8 mouse cellular contexts compared by ENCODE assay signal in the genomic region with DNA sequence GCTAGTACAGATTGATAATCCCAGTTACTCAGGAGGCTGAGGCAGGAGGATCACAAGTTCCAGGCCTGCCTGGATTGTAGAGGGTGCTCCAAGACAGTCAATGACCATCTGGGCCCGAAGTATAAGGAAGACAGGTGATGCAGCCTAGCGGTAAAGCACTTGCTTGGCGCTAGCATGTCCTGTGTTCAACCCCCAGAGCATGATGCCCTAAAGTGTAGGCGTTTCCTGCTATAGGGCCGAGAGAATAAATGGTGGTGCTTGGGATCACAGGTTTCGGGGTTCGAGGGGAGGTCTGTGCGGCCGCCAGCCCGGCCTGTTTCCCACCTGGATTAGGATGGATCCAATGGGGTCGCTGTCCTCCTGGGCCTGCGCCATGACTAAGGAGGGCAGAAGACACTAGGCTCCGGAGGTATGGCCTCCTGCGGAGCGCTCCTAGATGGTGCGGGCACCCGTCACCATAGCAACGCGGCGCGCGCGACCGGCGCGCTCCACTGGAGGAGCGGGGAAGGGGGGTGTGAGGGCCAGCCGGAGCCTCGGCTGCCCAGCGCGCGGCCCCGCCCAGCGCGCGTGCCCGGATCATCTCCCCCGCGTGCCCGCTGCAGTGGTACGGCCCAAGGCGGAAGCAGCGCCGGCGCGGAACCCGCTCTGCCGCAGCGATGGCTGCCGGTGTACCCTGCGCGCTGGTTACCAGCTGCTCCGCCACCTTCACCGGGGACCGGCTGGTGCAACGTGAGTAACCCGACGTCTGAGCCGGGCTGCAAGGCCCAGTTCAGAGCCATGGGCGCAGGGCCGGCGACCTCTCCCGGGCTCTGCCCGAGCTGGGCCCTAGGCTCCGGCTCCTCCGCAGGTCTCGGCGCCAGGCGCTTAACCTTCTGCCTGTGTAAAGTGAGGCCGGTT. TPM values are rescaled to one million over a fixed set of nuclear protein-coding genes. Genes with fewer than 3 reads are reported as not detected.
DNase-seq lines count a peak whose midpoint lies in the region; ATAC-seq and TF ChIP-seq lines count a peak whose summit lies in the region.

Gene Iqch (minus strand): TSS at position 451 of the 897 bp plus-strand sequence.
Gene Aagab (plus strand): TSS at position 618 of the 897 bp plus-strand sequence.

- H3K4me3 ChIP-seq in gastrocnemius, adult 2 months, result peak within 1 kb of the TSS; percentile 84
- peak within 1 kb of the TSS; percentile 64 for H3K4me3 ChIP-seq in hindbrain, postnatal 0 days (ENCODE audit: low read length)
- peak within 1 kb of the TSS; percentile 96 for H3K4me3 ChIP-seq in left cerebral cortex, adult 2 months
- H3K4me3 ChIP-seq in macrophage (ENCODE audit: inconsistent target), result peak within 1 kb of the TSS; percentile 83

- WGBS in hindbrain, postnatal 0 days, result 1% methylated on average over 61 of the region's 70 CpGs
- 1% methylated on average over 70 of the region's 70 CpGs for WGBS in macrophage (ENCODE audit: missing documents)

- peak within 1 kb of the TSS; percentile 75 for H3K9ac ChIP-seq in hindbrain, postnatal 0 days (replicated peaks; ENCODE audit: low read length)

- H3K9me3 ChIP-seq in hindbrain, postnatal 0 days (ENCODE audit: low read length), result no peaks in the 10 kb centered on the region

- no peak for TF ChIP-seq CTCF in gastrocnemius, adult 2 months (IDR thresholded peaks at IDR 0.05)
- no peak; the same call in 1 of the 2 replicates for TF ChIP-seq CTCF in hindbrain, postnatal 0 days (IDR thresholded peaks at IDR 0.05; ENCODE audit: low read depth)
- no peak; the same call in 1 of the 2 replicates for TF ChIP-seq CTCF in left cerebral cortex, adult 2 months (IDR thresholded peaks at IDR 0.05)

- H3K27me3 ChIP-seq in hindbrain, postnatal 0 days (ENCODE audit: insufficient read depth, low read length), result no peaks in the 10 kb centered on the region

- intact Hi-C loops in gastrocnemius, adult 2 months (cut with DNase I), result loop anchor here (5.0 kb wide), 1 partner anchor 155 kb away; the partner anchor contains the start of gene Smad3
- intact Hi-C loops in left cerebral cortex, adult 2 months (cut with DNase I), result loop anchor here (5.0 kb wide), 1 partner anchor 205 kb away; the partner anchor contains the start of gene 2300009A05Rik

- H3K27ac ChIP-seq in gastrocnemius, adult 2 months, result peak within 1 kb of the TSS; percentile 90
- H3K27ac ChIP-seq in hindbrain, postnatal 0 days, result peak within 1 kb of the TSS; percentile 78
- peak within 1 kb of the TSS; percentile 88 for H3K27ac ChIP-seq in left cerebral cortex, adult 2 months
- H3K27ac ChIP-seq in macrophage, result peak within 1 kb of the TSS; percentile 65

- H3K4me2 ChIP-seq in hindbrain, postnatal 0 days (ENCODE audit: low read depth, low read length), result peak within 1 kb of the TSS; percentile 68

- H3K79me2 ChIP-seq in macrophage (ENCODE audit: inconsistent target), result peaks cover 47% of the 10 kb centered on the region

- ATAC-seq in activated CD4-positive, CD25-positive, alpha-beta regulatory T cell, adult 4 months, result peak; percentile 98
- peak; percentile 95 for ATAC-seq in common myeloid progenitor, adult 5-6 weeks (replicated peaks; ENCODE audit: low read depth, poor library complexity, severe bottlenecking)
- peak; percentile 98 for ATAC-seq in hindbrain, postnatal 0 days

- peak; percentile 98 for DNase-seq in gastrocnemius, adult 2 months
- DNase-seq in hindbrain, postnatal 0 days (ENCODE audit: low spot score), result peak; percentile 98
- DNase-seq in left cerebral cortex, adult 2 months (ENCODE audit: extremely low spot score in 1 of 2, low spot score in 2 of 2), result peak; percentile 98 to 99
- DNase-seq in retina, postnatal 7 days (ENCODE audit: low read depth, low spot score), result peak; percentile 94
- DNase-seq in urinary bladder, adult 18-20 months (ENCODE audit: low spot score in 2 of 2), result peak; percentile 94 to 97

- no peaks in the 10 kb centered on the region for H3K36me3 ChIP-seq in hindbrain, postnatal 0 days (ENCODE audit: insufficient read depth, low read length)
- no peaks in the 10 kb centered on the region for H3K36me3 ChIP-seq in macrophage (ENCODE audit: inconsistent target)

- peaks cover 11% of the 10 kb centered on the region; the same call in 1 of the 2 replicates for H3K4me1 ChIP-seq in hindbrain, postnatal 0 days (ENCODE audit: insufficient read depth, low read length)

RNA-seq across cellular contexts. Expression of gene Iqch, which starts in this region (rescaled TPM):
- polyA plus RNA-seq in activated CD4-positive, CD25-positive, alpha-beta regulatory T cell, adult 4 months (2017; shearing (Covaris generic)), result not detected
- 0.09 TPM in 1 of 2 replicates, not detected in the other for total RNA-seq in common myeloid progenitor, adult 5-6 weeks (2017)
- total RNA-seq in gastrocnemius, adult 2 months (2021), result not detected
- 0.26 TPM in 1 of 2 replicates, not detected in the other for total RNA-seq in hindbrain, postnatal 0 days (2014; rRNA removed)
- 0.18 TPM in 2 replicates for polyA plus RNA-seq in hindbrain, postnatal 0 days (2015; fragmentation: Nextera tagmentation; extraction: Ambion mirVana)
- total RNA-seq in left cerebral cortex, adult 2 months (2021), result not detected
- total RNA-seq in macrophage (2018; cell fraction: chromatin; rRNA removed), result under 1 TPM in 6 of 26 experiments, not detected in 20; 0.26 to 0.90 (median 0.40) TPM
- total RNA-seq in macrophage (2018; cell fraction: cytosol; rRNA removed), result under 1 TPM in 5 of 26 experiments, not detected in 21; 0.03 to 0.09 (median 0.06) TPM
- total RNA-seq in macrophage (2018; cell fraction: nucleus; rRNA removed), result under 1 TPM in 7 of 26 experiments, not detected in 19; 0.16 to 0.39 (median 0.22) TPM
- polyA plus RNA-seq in macrophage (2018), result not detected in 3 replicates

RNA-seq across cellular contexts. Expression of gene Aagab, which starts in this region (rescaled TPM):
- 10 to 100 TPM; 37.0 to 38.5 TPM for polyA plus RNA-seq in activated CD4-positive, CD25-positive, alpha-beta regulatory T cell, adult 4 months (2017; shearing (Covaris generic))
- total RNA-seq in common myeloid progenitor, adult 5-6 weeks (2017), result 30.7 and 44.4 TPM in 2 replicates
- total RNA-seq in gastrocnemius, adult 2 months (2021), result 10 to 100 TPM; 11.1 to 12.2 TPM
- total RNA-seq in hindbrain, postnatal 0 days (2014; rRNA removed), result 30.9 and 37.0 TPM in 2 replicates
- 51.9 and 55.2 TPM in 2 replicates for polyA plus RNA-seq in hindbrain, postnatal 0 days (2015; fragmentation: Nextera tagmentation; extraction: Ambion mirVana)
- total RNA-seq in left cerebral cortex, adult 2 months (2021), result 10 to 100 TPM; 52.8 to 54.2 TPM
- 100 to 1,000 TPM in 14 of 26 experiments, 10 to 100 TPM in 12; 10.5 to 208 (median 110) TPM for total RNA-seq in macrophage (2018; cell fraction: chromatin; rRNA removed)
- 10 to 100 TPM; 17.3 to 54.9 (median 37.3) TPM for total RNA-seq in macrophage (2018; cell fraction: cytosol; rRNA removed)
- total RNA-seq in macrophage (2018; cell fraction: nucleus; rRNA removed), result 100 to 1,000 TPM in 3 of 26 experiments, 10 to 100 TPM in 23; 10.7 to 122 (median 65.4) TPM
- polyA plus RNA-seq in macrophage (2018), result 22.5 to 45.8 TPM (median 24.3 TPM) in 3 replicates

Comparison
In these comparisons a context has a peak if more than half of its experiments do, and no peak if none do; other contexts are left out.
1. Peak in every context shown above with its lines: DNase-seq, ATAC-seq, H3K4me3 ChIP-seq and H3K27ac ChIP-seq.